ENCODE assay signal across 8 mouse cellular contexts in the genomic region with DNA sequence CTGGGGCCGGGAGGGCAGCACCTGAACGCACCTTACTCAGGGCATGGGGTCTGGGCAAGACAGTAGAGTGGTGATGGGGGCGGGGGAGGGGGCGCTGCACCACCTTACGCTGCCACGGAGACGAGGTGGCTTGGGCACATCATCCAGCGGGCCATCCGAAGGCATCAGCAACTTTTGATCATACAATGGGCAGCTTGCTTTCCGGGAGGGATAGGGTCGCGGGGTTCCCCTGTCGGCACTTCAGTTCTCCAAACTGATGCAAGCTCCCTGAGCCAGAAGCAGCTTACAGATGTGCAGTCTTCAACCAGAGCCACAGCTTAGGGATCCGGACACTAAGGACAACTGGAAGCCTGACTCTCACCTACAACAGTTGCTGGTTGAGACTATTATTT. TPM values are rescaled to one million over a fixed set of nuclear protein-coding genes. Genes with fewer than 3 reads are reported as not detected.
DNase-seq lines count a peak whose midpoint lies in the region; ATAC-seq lines count a peak whose summit lies in the region.

No protein-coding gene starts in this region.

- no peak for DNase-seq in kidney, postnatal 14 days
- DNase-seq in embryonic facial prominence, embryonic 11.5 days (ENCODE audit: low spot score) = no peak
- DNase-seq in midbrain, embryonic 14.5 days = peak; percentile 13
- no peak for DNase-seq in cerebellum, postnatal 36 days
- DNase-seq in gastrocnemius, postnatal 25 days = no peak
- DNase-seq in adrenal gland, postnatal 36 days = no peak

- H3K27ac ChIP-seq in kidney, embryonic 15.5 days = no peak overlapping the region
- no peak overlapping the region for H3K27ac ChIP-seq in embryonic facial prominence, embryonic 11.5 days (replicated peaks; ENCODE audit: low read depth, low read length)
- H3K27ac ChIP-seq in hindbrain, embryonic 15.5 days (replicated peaks) = no peak overlapping the region
- no peak overlapping the region for H3K27ac ChIP-seq in midbrain, embryonic 14.5 days (replicated peaks; ENCODE audit: low read depth, low read length)

- H3K4me3 ChIP-seq in kidney, embryonic 15.5 days (replicated peaks) = peak overlapping the region; percentile 45
- H3K4me3 ChIP-seq in embryonic facial prominence, embryonic 11.5 days (ENCODE audit: low read depth, low read length) = peak overlapping the region; percentile 32
- peak overlapping the region; percentile 38 for H3K4me3 ChIP-seq in hindbrain, embryonic 15.5 days
- H3K4me3 ChIP-seq in midbrain, embryonic 14.5 days (replicated peaks; ENCODE audit: low read depth, low read length) = peak overlapping the region; percentile 32

- 9% methylated on average over 14 of the region's 14 CpGs for WGBS in kidney, embryonic 15.5 days
- 8% methylated on average over 14 of the region's 14 CpGs for WGBS in embryonic facial prominence, embryonic 11.5 days
- 6% methylated on average over 14 of the region's 14 CpGs for WGBS in hindbrain, embryonic 15.5 days
- WGBS in midbrain, embryonic 14.5 days = 7% methylated on average over 14 of the region's 14 CpGs

- no peaks in the 10 kb centered on the region for H3K36me3 ChIP-seq in kidney, embryonic 15.5 days
- H3K36me3 ChIP-seq in embryonic facial prominence, embryonic 11.5 days (replicated peaks; ENCODE audit: control insufficient read depth, insufficient read depth, low read depth, low read length) = no peaks in the 10 kb centered on the region
- H3K36me3 ChIP-seq in hindbrain, embryonic 15.5 days = no peaks in the 10 kb centered on the region
- no peaks in the 10 kb centered on the region for H3K36me3 ChIP-seq in midbrain, embryonic 14.5 days (ENCODE audit: control insufficient read depth, insufficient read depth, low read length)

- peak overlapping the region; percentile 33; the same call in 1 of the 2 replicates for H3K9ac ChIP-seq in kidney, embryonic 15.5 days
- peak overlapping the region; percentile 50 for H3K9ac ChIP-seq in embryonic facial prominence, embryonic 11.5 days (replicated peaks; ENCODE audit: low read length)
- peak overlapping the region; percentile 41 for H3K9ac ChIP-seq in hindbrain, embryonic 15.5 days
- H3K9ac ChIP-seq in midbrain, embryonic 14.5 days (replicated peaks; ENCODE audit: low read length) = peak overlapping the region; percentile 54

- peaks cover 48% of the 10 kb centered on the region for H3K27me3 ChIP-seq in kidney, embryonic 15.5 days
- H3K27me3 ChIP-seq in embryonic facial prominence, embryonic 11.5 days (ENCODE audit: control insufficient read depth, insufficient read depth, low read length) = peaks cover 12% of the 10 kb centered on the region; the same call in 1 of the 2 replicates
- H3K27me3 ChIP-seq in hindbrain, embryonic 15.5 days = 0 out of 2 replicates have a peak, but pooled peaks cover 4% of the 10 kb centered on the region
- H3K27me3 ChIP-seq in midbrain, embryonic 14.5 days (ENCODE audit: control insufficient read depth, insufficient read depth, low read length) = peaks cover 3% of the 10 kb centered on the region; the same call in 1 of the 2 replicates

- peak overlapping the region; percentile 86 for H3K4me2 ChIP-seq in kidney, embryonic 15.5 days
- peak overlapping the region; percentile 79 for H3K4me2 ChIP-seq in embryonic facial prominence, embryonic 11.5 days (ENCODE audit: low read depth, low read length)
- peak overlapping the region; percentile 80 for H3K4me2 ChIP-seq in hindbrain, embryonic 15.5 days
- peak overlapping the region; percentile 65 for H3K4me2 ChIP-seq in midbrain, embryonic 14.5 days (ENCODE audit: low read length)

- no peaks in the 10 kb centered on the region for H3K9me3 ChIP-seq in kidney, embryonic 15.5 days (replicated peaks)
- H3K9me3 ChIP-seq in embryonic facial prominence, embryonic 11.5 days (replicated peaks; ENCODE audit: control insufficient read depth, low read length) = no peaks in the 10 kb centered on the region
- H3K9me3 ChIP-seq in hindbrain, embryonic 15.5 days = no peaks in the 10 kb centered on the region
- H3K9me3 ChIP-seq in midbrain, embryonic 14.5 days (ENCODE audit: control insufficient read depth, low read length) = no peaks in the 10 kb centered on the region

- peaks cover 26% of the 10 kb centered on the region for H3K4me1 ChIP-seq in kidney, embryonic 15.5 days
- no peaks in the 10 kb centered on the region; the same call in 1 of the 2 replicates for H3K4me1 ChIP-seq in embryonic facial prominence, embryonic 11.5 days (ENCODE audit: control insufficient read depth, insufficient read depth, low read length)
- H3K4me1 ChIP-seq in hindbrain, embryonic 15.5 days (replicated peaks) = peaks cover 29% of the 10 kb centered on the region
- 0 out of 2 replicates have a peak, but pooled peaks cover 8% of the 10 kb centered on the region for H3K4me1 ChIP-seq in midbrain, embryonic 14.5 days (ENCODE audit: control insufficient read depth, insufficient read depth, low read length)

- no peak; the same call in 1 of the 2 replicates for ATAC-seq in kidney, embryonic 15.5 days (replicated peaks; ENCODE audit: low FRiP score)
- no peak for ATAC-seq in embryonic facial prominence, embryonic 11.5 days (replicated peaks; ENCODE audit: insufficient number of reproducible peaks, low FRiP score, low TSS enrichment, low read depth)
- no peak for ATAC-seq in hindbrain, embryonic 15.5 days (ENCODE audit: low FRiP score, low read depth)
- ATAC-seq in midbrain, embryonic 14.5 days (ENCODE audit: low FRiP score, low TSS enrichment) = no peak

RNA-seq across cellular contexts. Expression of gene Ramp1, which starts 0.5 kb away (rescaled TPM):
- polyA plus RNA-seq in kidney, embryonic 15.5 days (2015; fragmentation: Nextera tagmentation; extraction: Ambion mirVana) = 2.4 and 2.5 TPM in 2 replicates
- 0.21 and 0.41 TPM in 2 replicates for polyA plus RNA-seq in embryonic facial prominence, embryonic 11.5 days (2014; fragmentation: Nextera tagmentation; extraction: Ambion mirVana)
- 13.7 and 13.8 TPM in 2 replicates for polyA plus RNA-seq in hindbrain, embryonic 15.5 days (2015; fragmentation: Nextera tagmentation; extraction: Ambion mirVana)
- polyA plus RNA-seq in midbrain, embryonic 14.5 days (2014; fragmentation: Nextera tagmentation; extraction: Ambion mirVana) = 2.6 and 7.4 TPM in 2 replicates
- total RNA-seq in gastrocnemius, postnatal 25 days (2021) = 10 to 100 TPM; 23.9 to 32.4 TPM
- total RNA-seq in adrenal gland, postnatal 36 days (2021) = 1 to 10 TPM; 6.1 to 6.3 TPM

RNA-seq across cellular contexts. Expression of gene Rbm44, which starts 35.3 kb away (rescaled TPM):
- polyA plus RNA-seq in kidney, embryonic 15.5 days (2015; fragmentation: Nextera tagmentation; extraction: Ambion mirVana) = 0.61 and 1.5 TPM in 2 replicates
- polyA plus RNA-seq in embryonic facial prominence, embryonic 11.5 days (2014; fragmentation: Nextera tagmentation; extraction: Ambion mirVana) = 0.43 and 0.74 TPM in 2 replicates
- 0.16 and 0.76 TPM in 2 replicates for polyA plus RNA-seq in hindbrain, embryonic 15.5 days (2015; fragmentation: Nextera tagmentation; extraction: Ambion mirVana)
- 0.57 TPM in 1 of 2 replicates, not detected in the other for polyA plus RNA-seq in midbrain, embryonic 14.5 days (2014; fragmentation: Nextera tagmentation; extraction: Ambion mirVana)
- total RNA-seq in gastrocnemius, postnatal 25 days (2021) = not detected
- not detected for total RNA-seq in adrenal gland, postnatal 36 days (2021)
